Mouse (Mus musculus) CD4-positive, CD25-positive, alpha-beta regulatory T cell, adult 2 months (primary cell): ENCODE measurements around the gene Epha8.
A peak's percentile ranks its signal among the peaks of the same experiment; 100 is the strongest.

Experiments
- DNase-seq: peaks from one replicate; pipeline ENCODE4 v3.0.0-alpha.2; 2012; ENCODE audit warnings: low read depth, low spot score

Epha8 gene

DNA sequence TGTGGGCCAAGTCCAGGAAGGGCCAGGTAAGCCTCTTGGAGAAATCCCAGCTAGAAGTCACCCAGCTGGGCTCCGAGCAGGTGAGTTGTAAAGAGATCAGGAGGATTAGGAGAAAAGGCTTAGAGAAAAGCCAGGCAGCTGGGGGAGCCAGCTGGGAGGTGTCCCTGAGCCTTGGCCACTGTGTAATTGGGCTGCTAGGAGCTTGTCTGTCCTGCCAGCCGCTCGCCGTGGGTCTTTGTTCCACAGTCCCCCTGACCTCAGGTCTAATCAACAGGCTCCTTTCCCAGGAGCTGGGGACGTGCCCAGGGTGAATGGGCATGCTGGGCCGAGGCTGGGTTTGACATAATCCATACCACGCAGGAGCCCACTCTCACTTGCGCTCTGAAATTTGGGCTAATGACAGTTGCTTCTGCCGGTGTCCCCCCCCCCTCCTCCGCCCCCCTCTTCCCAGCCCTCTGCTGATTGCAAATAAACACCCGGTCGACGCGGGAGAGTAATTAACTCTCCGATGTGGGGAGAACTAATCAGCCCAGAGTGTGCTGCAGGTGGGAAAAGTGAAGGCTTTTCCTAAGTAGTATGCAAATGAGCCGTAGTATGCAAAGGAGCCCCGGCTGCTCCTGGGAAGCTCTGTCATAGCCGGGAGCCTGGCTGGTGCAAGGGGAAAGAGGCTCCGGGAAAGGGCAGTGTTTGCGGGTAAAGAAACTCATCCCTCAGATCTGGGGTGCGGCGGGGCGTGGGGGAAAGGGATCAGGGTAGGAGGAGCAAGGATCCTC lies 51.7 kb downstream of the Epha8 start:
- no peak for DNase-seq

- peak; percentile 18 for DNase-seq
Observed at GRCm38 (mm10) chr4:136899154-136899553, 57.5 kb downstream of the Epha8 start.

- DNase-seq: no peak
Observed at GRCm38 (mm10) chr4:136898637-136899036, 58.0 kb downstream of the Epha8 start, which contains the start of gene C1qa. Gene C1qa (minus strand): TSS chr4:136898803.

DNA sequence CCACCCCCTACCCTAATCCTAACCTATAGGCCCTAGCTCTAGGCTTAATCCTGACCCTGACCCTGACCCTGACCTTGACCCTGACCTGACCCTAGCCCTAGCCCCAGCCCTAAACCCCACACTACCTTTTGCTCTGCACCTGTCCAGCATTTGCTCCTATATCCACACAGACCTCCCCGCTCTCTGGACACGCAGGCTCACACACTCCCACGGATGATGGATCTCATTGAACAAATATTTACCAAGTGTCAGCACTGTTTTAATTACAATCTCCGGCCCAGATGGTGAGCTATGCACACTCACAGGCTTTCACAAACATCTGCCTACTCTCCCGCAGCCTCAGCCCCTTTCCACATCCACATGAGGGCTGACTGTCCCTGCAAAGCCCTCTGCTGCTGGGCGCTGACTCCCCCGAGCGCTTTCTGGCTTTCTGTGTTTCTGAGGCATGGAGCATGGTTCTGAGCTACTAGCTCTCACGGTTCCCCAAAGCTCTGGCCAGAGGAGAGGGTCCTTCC lies 58.5 kb downstream of the Epha8 start:
- DNase-seq: no peak

- no peak for DNase-seq
Observed at GRCm38 (mm10) chr4:136896461-136896860, 60.2 kb downstream of the Epha8 start.

GRCm38 (mm10) chr4:136895861-136896260 lies 60.8 kb downstream of the Epha8 start:
- DNase-seq: no peak

- DNase-seq: no peak
Observed at GRCm38 (mm10) chr4:136894821-136895220, 61.8 kb downstream of the Epha8 start.

DNA sequence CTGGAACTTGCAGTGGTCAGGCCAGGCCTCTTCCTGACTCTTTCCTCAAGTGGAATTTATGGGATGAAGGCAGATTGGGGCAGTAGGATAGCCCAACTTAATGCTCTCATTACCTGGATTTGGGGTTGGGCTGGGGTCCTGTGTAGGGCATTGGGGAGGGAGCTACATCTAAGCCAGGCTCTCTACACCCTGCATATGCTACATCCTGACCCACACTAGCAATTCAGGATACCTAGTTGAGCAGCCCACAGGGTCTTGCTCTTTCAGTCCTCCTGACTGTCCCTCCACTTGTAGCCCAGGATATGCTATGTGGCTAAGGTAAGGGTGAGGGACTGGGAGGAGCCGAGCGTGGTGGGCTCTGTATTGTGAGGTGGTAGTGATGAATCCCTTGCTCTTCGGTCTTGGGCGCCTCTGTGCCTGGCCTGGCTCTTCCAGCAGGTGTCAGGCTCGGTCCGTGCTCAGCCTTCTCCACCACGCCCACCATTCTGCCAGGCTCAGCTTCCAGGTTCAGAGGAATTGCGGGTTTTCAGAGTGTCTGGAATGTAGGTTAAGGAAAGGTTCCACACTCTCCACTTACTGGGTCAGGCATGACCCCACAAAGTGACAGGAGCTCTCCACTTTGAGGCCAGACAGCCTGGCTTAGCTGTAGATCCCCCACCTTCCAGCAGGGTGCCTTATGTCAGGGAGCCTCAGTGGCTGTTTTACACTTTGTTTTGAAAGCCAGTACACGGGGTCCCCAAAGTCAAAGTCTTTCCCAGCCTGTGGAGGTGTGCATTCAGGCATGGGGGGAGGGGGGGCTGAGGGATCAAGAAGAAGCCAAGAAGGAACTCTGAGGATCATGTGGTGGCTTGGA lies 62.7 kb downstream of the Epha8 start:
- DNase-seq: no peak

- DNase-seq: no peak
Observed at GRCm38 (mm10) chr4:136892811-136893210, 63.8 kb downstream of the Epha8 start, which contains the start of gene C1qc. Gene C1qc (minus strand): TSS chr4:136893065.

DNA sequence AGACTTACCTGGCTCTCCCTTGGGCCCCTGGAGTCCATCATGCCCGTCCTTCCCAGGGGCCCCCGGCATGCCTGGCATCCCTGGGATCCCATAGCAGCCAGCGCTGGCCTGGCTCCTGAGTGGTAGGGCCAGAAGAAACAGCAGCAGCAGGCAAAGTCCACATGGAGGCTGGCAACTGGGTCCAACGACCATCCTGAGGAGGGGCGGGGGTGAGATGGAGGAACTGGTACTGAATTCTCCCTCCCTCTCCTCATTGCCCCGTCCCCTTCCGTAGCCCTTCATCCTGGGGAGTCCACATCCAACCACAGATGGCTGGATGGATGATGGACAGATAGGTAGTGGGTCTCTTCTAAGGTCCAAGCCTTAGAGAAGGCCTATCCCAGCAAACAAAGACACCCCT lies 64.2 kb downstream of the Epha8 start:
- DNase-seq: no peak

- no peak for DNase-seq
Observed at GRCm38 (mm10) chr4:136891115-136891514, 65.5 kb downstream of the Epha8 start.

DNA sequence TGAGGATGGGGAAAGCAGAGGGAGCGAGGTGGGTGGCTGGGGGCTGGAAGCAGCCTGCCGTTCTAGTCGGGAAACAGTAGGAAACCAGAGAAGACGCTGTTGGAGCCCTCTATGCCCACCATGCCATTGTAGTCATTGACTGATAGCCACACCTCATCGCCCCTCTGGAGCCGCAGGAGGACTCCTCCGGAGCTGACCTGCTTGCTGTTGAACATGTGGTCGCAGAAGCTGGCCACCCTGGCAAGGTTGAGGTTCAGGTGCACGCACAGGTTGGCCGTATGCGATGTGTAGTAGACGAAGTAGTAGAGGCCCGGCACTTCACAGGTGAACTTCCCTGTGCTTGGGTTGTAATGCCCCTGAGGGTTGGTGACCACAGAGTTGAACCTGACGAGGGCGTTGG lies 66.6 kb downstream of the Epha8 start:
- DNase-seq: no peak

DNA sequence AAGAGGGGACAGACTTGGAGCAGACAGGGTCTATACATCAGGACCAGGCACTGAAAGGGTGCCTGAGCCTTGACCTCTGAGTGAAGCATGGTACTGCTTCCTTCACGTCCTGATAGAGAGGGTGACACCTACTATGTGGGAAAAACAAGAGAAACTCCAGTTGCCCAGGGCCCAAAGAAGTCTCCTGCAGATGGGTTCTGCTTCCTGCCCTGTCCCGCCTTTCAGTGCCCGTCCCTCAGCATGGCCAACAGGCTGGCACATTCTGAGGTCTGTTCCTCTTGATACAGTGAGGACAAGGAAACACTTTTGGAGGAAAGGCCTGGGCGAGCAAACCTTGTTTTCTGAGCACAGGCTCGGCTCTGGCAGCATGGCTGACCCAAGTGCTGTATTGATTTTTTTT lies 68.9 kb downstream of the Epha8 start:
- no peak for DNase-seq

DNA sequence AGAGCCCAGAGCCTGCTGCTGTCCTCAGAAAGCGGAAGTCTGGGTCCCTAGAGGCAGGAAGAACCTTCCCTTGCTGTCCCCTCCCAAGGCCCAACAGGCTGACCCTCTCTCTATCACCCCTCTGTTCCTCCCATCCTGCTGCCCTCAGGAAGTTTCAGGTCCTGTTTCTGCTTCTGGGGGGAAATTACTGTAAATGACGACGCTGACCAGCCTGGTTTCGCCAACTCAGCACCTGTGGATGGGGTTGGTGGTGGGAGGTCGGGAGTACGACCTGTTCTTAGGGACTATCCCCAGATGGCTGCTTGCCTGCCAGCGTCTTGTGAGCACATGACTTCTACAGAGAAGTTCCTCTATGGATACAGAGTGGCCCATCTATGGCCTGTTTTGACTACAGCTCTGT lies 70.5 kb downstream of the Epha8 start, which contains the start of gene C1qb:
Gene C1qb, minus strand, starts transcription at position 87 of the 400 bp plus-strand sequence.
- no peak for DNase-seq
